Mouse (Mus musculus) small intestine, adult 2 months (tissue): Measurements from ENCODE around the gene Slit1. TPM values are rescaled to one million over a fixed set of nuclear protein-coding genes. Genes with fewer than 3 reads are reported as not detected.

ENCODE experiments used
- H3K27ac ChIP-seq: fragments of 200-500 bp; 2 replicates; pipeline ENCODE4 v1.5.1; 2012; ENCODE audit warnings: low read depth, low read length, control low read depth, inconsistent platforms; ENCODE audit not compliant: insufficient read depth
- H3K27me3 ChIP-seq: fragments of 200-500 bp; 2 replicates; pipeline ENCODE4 v1.6.1; 2012; ENCODE audit warnings: mild to moderate bottlenecking, moderate library complexity, low read length, inconsistent platforms; ENCODE audit not compliant: control insufficient read depth, insufficient read depth
- H3K36me3 ChIP-seq: fragments of 200-500 bp; 2 replicates; pipeline ENCODE4 v1.6.1; 2012; ENCODE audit warnings: mild to moderate bottlenecking, low read length, control low read depth, inconsistent platforms; ENCODE audit not compliant: control insufficient read depth, insufficient read depth
- H3K4me1 ChIP-seq: fragments of 200-500 bp; 2 replicates; pipeline ENCODE4 v1.6.1; 2012; ENCODE audit warnings: low read length, inconsistent platforms, mixed read lengths; ENCODE audit not compliant: control insufficient read depth, insufficient read depth, insufficient read length
- H3K4me3 ChIP-seq: fragments of 200-500 bp; 2 replicates; pipeline ENCODE4 v1.5.1; 2012; ENCODE audit warnings: low read depth, mild to moderate bottlenecking, control low read depth, inconsistent platforms, low read length, moderate library complexity
- CTCF ChIP-seq: fragments of 200-500 bp; IDR thresholded peaks from 2 replicates; pipeline ENCODE4 v1.5.1; 2012; ENCODE audit warnings: low read depth, mild to moderate bottlenecking, control low read depth, inconsistent platforms, low read length, moderate library complexity, mixed read lengths; ENCODE audit not compliant: insufficient replicate concordance, insufficient read length; ENCODE audit errors: extremely low read depth
- POLR2A ChIP-seq: fragments of 200-500 bp; IDR thresholded peaks from 2 replicates; pipeline ENCODE4 v1.6.1; 2012; ENCODE audit warnings: low read depth, mild to moderate bottlenecking, control low read depth, inconsistent platforms, low read length, moderate library complexity
- WGBS: fragments of 180-500 bp; shearing (Covaris S2); methylation state at CpG from one replicate; pipeline ENCODE4 v1.1.7; 2018; 5-methylcytosine and 5-hydroxymethylcytosine counted together
- polyA plus RNA-seq: library from polyadenylated mRNA; depleted of rRNA; stranded (reverse); fragments of >200 nt; gene quantifications from 2 replicates; pipeline ENCODE4 v1.2.3, GENCODE M21; 2012

The Slit1 gene
- polyA plus RNA-seq, 1 experiment: 0.94 TPM

DNA sequence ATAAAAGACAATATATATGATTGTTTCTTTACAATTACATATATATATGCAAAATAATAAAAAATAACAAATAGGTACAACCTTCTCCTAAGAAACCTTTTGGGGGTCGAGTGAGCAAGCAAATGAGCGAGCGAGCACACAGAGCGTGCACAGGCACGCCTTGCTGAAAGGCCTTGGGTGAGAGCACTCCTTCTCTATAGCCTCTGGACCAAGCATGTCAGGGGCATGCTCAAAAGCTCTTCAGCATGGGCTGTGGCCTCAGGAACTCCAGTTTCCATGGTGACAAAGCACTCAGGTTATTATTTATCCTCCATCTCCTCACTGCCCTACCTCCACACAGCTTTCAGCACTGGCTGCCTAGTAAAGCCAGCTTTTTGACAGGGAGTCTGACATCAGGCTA is 23.2 kb upstream of the Slit1 start:
- no peak overlapping the region for H3K4me3 ChIP-seq
- TF ChIP-seq CTCF: no peak
- TF ChIP-seq POLR2A: no peak
- H3K36me3 ChIP-seq: peaks cover 5% of the 10 kb centered on the region
- no peaks in the 10 kb centered on the region for H3K4me1 ChIP-seq
- no peaks in the 10 kb centered on the region for H3K27me3 ChIP-seq
- 91% methylated on average over 5 of the region's 5 CpGs for WGBS
- H3K27ac ChIP-seq: no peak overlapping the region

- peak; percentile 17; the same call in 1 of the 2 replicates for TF ChIP-seq CTCF
- no peak for TF ChIP-seq POLR2A
- H3K27me3 ChIP-seq: no peaks in the 10 kb centered on the region
- H3K4me3 ChIP-seq: no peak overlapping the region
- no peak overlapping the region for H3K27ac ChIP-seq
- 30% methylated on average over 12 of the region's 12 CpGs for WGBS
- H3K4me1 ChIP-seq: no peaks in the 10 kb centered on the region
- H3K36me3 ChIP-seq: peaks cover 2% of the 10 kb centered on the region; the same call in 1 of the 2 replicates
Measured at GRCm38 (mm10) chr19:41763870-41764660, 20.6 kb upstream of the Slit1 start.

- Histone ChIP-seq H3K27ac (no peak overlapping the region), H3K36me3 (no peaks in the 10 kb centered on the region), H3K4me1 (no peaks in the 10 kb centered on the region), H3K27me3 (no peaks in the 10 kb centered on the region), H3K4me3 (no peak overlapping the region)
- TF ChIP-seq CTCF (peak; percentile 38; the same call in 1 of the 2 replicates), POLR2A (no peak)
- WGBS: 53% methylated on average over 9 of the region's 9 CpGs
Measured at GRCm38 (mm10) chr19:41761529-41761928, 18.1 kb upstream of the Slit1 start.

- Histone ChIP-seq H3K4me1 (no peaks in the 10 kb centered on the region), H3K4me3 (no peak overlapping the region), H3K27ac (no peak overlapping the region), H3K36me3 (no peaks in the 10 kb centered on the region), H3K27me3 (no peaks in the 10 kb centered on the region)
- WGBS: 80% methylated on average over 6 of the region's 6 CpGs
- TF ChIP-seq POLR2A (no peak), CTCF (no peak)
Measured at GRCm38 (mm10) chr19:41759765-41760164, 16.3 kb upstream of the Slit1 start.

DNA sequence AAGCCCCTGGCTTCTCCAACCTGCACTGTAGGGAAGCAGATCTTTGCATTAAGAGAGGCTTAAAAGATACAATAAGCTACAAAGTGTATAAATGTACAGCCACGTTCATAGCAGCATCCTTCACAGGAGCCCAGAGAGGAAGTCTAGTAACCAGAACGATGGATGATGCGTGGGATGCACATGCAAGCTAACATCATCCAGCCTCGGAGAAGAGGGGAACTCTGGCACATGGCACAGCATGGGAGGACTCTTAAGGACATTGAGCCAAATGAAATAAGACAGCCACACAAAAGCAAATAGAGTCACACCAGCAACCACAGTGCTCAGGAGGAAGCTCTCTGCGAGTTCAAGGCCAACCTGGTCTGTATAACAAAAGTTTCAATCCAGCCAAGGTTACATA is 15.8 kb upstream of the Slit1 start:
- no peaks in the 10 kb centered on the region for H3K27me3 ChIP-seq
- no peak for TF ChIP-seq CTCF
- TF ChIP-seq POLR2A: no peak
- WGBS: 88% methylated on average over 5 of the region's 5 CpGs
- no peak overlapping the region for H3K27ac ChIP-seq
- no peaks in the 10 kb centered on the region for H3K4me1 ChIP-seq
- no peaks in the 10 kb centered on the region for H3K36me3 ChIP-seq
- H3K4me3 ChIP-seq: no peak overlapping the region

GRCm38 (mm10) chr19:41754760-41755159 is 11.3 kb upstream of the Slit1 start:
- H3K27ac ChIP-seq: no peak overlapping the region
- no peak for TF ChIP-seq CTCF
- TF ChIP-seq POLR2A: no peak
- H3K4me1 ChIP-seq: no peaks in the 10 kb centered on the region
- no peaks in the 10 kb centered on the region for H3K36me3 ChIP-seq
- 78% methylated on average over 15 of the region's 15 CpGs for WGBS
- no peaks in the 10 kb centered on the region for H3K27me3 ChIP-seq
- no peak overlapping the region for H3K4me3 ChIP-seq

- H3K4me3 ChIP-seq: no peak overlapping the region
- no peaks in the 10 kb centered on the region for H3K27me3 ChIP-seq
- WGBS: 76% methylated on average over 11 of the region's 11 CpGs
- H3K4me1 ChIP-seq: no peaks in the 10 kb centered on the region
- TF ChIP-seq POLR2A (no peak), CTCF (no peak)
- no peaks in the 10 kb centered on the region for H3K36me3 ChIP-seq
- no peak overlapping the region for H3K27ac ChIP-seq
Measured at GRCm38 (mm10) chr19:41751906-41752305, 8.4 kb upstream of the Slit1 start.
